Mouse (Mus musculus): ENCODE data around the gene Ccna2.

Gene Ccna2

GRCm38 (mm10) chr3:36533201-36533672, 38.7 kb downstream of the Ccna2 start:
- no peak for DNase-seq (ENCODE audit: low spot score in 2 of 2)

- DNase-seq (ENCODE audit: low spot score in 2 of 2), result no peak
Observed at GRCm38 (mm10) chr3:36532738-36533137, 39.2 kb downstream of the Ccna2 start.

- peak in 1 of 2 experiments; percentile 20 for DNase-seq (ENCODE audit: low spot score in 2 of 2)
Observed at GRCm38 (mm10) chr3:36531979-36532542, 39.9 kb downstream of the Ccna2 start.

- peak in 1 of 2 experiments; percentile 36 for DNase-seq (ENCODE audit: low spot score in 2 of 2)
Observed at GRCm38 (mm10) chr3:36531242-36531641, 40.7 kb downstream of the Ccna2 start.

GRCm38 (mm10) chr3:36530781-36531180, 41.2 kb downstream of the Ccna2 start:
- peak in 1 of 2 experiments; percentile 21 for DNase-seq (ENCODE audit: low spot score in 2 of 2)

GRCm38 (mm10) chr3:36530345-36530744, 41.6 kb downstream of the Ccna2 start:
- DNase-seq (ENCODE audit: low spot score in 2 of 2), result peak; percentile 77 to 79

GRCm38 (mm10) chr3:36524466-36524865, 47.5 kb downstream of the Ccna2 start:
- DNase-seq (ENCODE audit: low spot score in 2 of 2), result no peak

GRCm38 (mm10) chr3:36522137-36522536, 49.8 kb downstream of the Ccna2 start:
- no peak for DNase-seq (ENCODE audit: low spot score in 2 of 2)

- peak; percentile 60 to 67 for DNase-seq (ENCODE audit: low spot score in 2 of 2)
Observed at GRCm38 (mm10) chr3:36521073-36522060, 50.6 kb downstream of the Ccna2 start, which contains the start of gene Gm11549. Gene Gm11549 (minus strand): TSS chr3:36521813.

GRCm38 (mm10) chr3:36516196-36516595, 55.8 kb downstream of the Ccna2 start:
- DNase-seq (ENCODE audit: low spot score in 2 of 2), result peak; percentile 61 to 63

Data from right cerebral cortex, adult 2 months (tissue).